Mouse (Mus musculus): Measurements from ENCODE around the gene Tbx1.

DNA sequence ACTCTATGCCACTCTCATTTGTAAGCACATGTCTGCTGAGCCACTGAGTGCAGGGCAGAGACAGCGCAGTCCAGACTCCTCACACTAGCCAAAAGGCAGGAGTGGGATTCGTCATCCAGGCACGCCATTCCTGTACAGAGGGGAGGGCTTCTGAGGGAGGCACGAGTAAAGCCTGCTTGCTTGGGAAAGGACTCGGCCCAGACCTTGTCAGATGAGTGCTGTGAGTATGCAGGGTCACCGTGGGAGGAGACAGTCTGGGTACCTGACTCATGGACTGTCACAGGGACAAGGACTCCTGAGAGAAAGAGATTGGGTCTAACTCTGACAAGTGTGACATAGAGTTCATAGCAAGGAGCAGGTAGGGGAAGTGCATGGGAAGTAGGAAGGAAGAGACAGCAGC is 51.2 kb downstream of the Tbx1 start:
- TF ChIP-seq CTCF (IDR thresholded peaks at IDR 0.05) (no peak), EP300 (IDR thresholded peaks at IDR 0.05) (no peak)

Data from lung, postnatal 0 days (tissue).